Mouse (Mus musculus) monocyte, adult 2 months (primary cell): Measurements from ENCODE around the gene Dguok.
A peak's percentile ranks its signal among the peaks of the same experiment; 100 is the strongest.

ENCODE experiments used
- DNase-seq, 2 experiments: peaks; one replicate each; pipeline ENCODE4 v3.0.0; 2022; ENCODE audit warnings: low spot score in 2 of 2, low read depth in 1 of 2

The Dguok gene

DNA sequence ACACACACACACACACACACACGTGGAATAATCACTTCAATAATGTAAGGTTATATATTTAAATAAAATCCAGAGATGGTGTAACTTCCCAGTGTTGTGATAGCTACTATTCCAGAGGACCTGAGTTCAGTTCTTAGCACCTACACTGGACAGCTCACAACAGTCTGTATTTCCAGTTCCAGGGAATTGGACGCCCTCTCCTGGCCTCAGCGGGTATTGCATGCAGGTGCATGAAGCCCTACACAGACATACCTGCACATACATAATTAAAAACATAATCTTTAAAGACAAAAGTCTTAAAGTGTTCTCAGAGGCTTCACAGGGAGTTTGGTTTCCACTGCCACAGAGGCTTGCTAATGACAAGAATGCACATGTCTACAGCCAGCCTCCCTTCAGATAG is 6.3 kb downstream of the Dguok start:
- DNase-seq, result no peak

DNA sequence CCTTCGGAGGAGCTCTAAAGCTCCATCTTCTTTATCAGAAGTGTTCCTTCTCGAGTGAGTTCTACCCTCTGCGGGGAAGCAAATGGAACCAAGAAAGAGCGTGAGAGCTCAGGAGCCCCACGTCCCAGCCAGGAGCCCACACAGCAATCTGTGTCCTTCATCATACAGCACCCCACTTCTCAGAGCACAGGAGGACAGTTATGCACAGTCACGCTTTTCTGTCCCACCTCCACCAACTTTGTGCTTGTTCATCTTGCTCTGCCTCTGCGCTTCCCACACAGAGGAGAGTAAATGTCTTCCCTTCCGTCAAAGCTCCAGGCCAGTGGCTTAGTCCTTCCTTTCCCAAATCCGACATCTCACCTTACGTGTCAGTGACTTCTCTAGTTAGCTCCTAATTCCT is 7.7 kb downstream of the Dguok start:
- no peak for DNase-seq

DNA sequence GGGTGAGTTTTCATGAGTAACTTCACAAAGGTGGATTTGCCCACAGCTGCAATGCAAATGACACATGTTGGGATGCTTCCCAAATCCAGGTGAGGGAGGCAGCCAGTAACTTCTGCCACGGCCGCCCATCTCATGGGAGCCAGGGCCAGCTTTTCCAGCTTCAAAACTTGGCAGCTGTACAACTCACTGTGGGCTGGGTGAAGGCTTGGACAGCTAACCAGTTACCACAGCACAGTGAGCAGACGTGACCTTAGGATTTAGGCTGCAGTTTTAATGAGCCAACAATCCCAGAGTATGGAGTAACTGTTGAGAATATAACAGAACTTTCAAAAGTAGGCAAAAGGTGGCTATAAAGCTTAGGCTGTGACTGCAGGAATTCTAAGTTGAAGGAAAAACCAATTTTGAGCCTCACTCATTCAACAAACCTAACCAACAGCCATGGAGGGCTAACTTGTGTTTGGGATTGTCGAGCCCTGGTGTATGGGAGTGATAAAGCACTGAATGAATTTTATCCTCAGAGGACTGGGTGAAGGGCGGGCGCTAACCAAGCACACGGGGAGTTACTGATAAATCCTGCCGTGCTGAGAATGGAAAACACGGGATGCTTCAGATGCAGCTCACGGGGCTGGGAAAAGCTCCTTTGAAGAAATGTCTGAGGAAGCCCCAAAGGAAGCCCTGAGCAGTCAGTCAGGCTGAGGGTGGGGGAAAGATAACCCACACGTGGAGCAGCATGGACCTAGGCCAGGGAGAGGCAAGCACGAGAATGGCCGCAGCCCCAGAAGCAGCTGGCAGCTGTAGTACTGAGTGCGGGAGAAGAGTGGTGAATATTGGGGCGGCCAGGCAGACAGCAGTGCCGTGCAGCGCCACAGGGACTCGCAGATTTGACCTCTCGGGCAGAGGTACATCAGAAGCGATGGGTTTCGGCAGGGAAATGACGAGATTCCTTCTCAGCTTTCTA is 9.7 kb downstream of the Dguok start:
- no peak for DNase-seq

DNA sequence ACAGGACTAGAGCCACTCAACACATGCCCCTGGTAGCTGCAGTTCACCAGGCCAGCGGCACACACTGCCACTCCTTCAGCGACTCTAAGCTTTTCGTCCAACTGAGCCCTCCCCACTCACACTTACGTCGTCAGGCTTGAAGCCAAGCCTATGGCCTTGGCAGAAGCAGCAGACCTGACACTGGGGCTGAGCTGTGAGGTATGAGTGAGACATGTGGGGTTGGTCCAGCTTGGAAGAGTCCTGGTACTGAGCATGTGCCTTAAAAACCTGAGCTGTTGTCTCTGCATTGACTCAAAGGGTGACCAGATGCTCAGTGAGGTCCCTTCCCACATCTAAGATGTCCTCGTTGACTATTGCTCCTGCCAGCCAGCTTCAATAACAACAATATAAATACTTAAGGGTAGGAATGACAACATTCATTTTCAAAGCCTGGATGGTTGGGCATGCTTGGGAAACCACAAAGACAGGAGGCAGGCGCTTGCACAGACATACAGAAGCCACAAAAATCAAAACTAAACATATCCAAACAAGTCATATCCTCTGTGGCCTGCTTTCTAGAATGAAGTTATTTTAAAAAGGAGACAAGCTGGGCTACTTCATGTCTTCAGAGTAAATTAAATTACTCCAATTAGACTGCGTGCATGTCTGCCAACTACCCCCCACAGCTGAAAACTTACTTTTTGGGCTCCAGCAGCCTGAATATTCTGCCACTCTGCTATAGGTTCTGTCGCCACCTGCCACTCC is 10.6 kb downstream of the Dguok start:
- no peak for DNase-seq

DNA sequence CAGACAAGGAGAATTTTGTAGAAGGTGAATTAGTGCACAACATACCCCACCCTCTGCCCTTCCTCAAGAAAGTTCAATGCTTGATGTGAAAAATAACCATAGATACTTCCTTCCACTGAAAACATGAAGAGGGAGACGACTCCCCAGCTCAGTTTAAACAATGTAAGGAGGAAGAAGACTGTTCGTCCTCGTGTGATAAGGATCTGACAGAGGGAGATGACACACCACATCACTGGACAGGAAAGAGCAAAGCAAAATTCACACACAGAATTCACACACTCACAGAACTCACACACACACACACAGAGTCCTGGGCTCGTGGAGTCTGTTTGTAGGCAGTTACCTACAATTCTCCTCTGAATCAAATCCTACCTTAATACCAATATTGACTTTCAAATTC is 16.1 kb downstream of the Dguok start:
- DNase-seq, result no peak

DNA sequence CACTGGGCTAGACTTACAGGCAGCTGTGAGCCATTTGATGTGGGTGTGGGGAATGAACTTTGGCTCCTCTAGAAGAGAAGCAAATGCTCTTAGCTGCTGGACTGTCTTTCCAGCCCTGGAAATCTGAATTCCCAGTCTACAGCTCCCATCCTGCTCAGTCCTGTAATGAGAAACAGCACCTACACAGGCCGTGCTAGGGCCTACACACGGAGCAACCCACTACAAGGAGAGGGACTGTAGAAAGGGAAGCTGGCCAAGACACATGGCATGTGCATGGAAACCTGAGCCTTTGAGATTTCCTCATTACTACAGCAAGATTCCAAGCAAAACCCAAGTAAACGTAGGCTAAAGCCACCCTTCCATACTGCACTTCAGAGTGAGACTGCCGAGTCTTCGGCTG is 18.6 kb downstream of the Dguok start:
- no peak for DNase-seq

DNA sequence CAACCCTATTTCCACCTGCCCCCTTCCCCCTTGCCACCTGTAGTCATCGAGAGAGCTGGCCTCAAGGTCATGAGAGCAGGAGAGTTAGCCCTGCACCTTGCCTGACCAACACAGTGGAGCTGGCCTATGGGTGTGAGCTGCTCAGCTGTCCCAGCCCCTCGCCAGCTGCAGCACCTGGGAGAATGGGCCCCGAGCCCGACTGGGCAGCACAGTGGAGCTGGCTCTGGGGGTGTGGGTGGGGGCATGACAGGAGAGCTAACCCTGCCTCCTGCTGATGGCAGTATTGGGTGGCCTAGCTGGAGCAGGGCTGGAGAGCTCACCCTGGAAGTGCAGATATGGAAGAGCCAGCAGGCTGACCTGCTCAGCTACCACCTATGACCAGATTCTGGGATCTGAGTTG is 19.5 kb downstream of the Dguok start:
- no peak for DNase-seq

DNA sequence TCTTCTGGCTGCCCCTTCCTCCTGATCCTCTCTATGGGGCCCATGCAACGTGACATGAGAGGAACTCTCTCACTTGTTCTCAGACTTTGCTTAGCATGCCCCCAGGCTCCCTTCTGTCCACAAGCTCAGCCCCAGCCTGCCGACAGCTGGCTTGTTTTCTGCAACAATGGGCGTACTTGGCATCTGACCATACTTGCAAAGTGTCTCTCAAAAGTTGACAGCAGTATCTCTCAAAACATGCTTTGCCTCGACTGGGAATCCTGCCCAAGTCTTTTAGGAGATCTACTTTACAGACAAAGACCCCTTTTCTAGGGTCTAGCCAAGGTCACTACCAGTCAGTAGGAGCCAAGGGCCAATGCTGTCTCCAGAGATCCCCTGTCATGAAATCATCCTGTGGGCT is 20.9 kb downstream of the Dguok start:
- DNase-seq, result no peak

DNA sequence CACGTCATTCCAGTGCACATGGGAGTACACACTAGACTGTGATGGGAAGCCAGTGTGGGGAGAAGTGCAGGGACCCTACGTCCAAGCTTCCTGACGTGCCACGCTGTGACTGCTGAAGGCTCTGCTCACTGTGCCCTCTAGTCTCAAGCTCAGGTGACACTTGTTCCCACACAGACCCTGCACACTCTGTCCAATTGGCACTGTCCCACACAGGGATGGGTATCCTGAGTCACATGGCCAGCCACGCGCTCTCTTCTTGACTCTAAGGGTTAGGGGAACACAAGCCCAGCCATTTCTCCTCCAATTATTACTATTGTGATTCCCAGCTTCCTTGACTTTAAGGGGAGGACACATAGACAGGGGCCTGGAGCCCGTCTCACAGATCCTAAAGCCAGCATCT is 23.0 kb downstream of the Dguok start:
- no peak for DNase-seq

DNA sequence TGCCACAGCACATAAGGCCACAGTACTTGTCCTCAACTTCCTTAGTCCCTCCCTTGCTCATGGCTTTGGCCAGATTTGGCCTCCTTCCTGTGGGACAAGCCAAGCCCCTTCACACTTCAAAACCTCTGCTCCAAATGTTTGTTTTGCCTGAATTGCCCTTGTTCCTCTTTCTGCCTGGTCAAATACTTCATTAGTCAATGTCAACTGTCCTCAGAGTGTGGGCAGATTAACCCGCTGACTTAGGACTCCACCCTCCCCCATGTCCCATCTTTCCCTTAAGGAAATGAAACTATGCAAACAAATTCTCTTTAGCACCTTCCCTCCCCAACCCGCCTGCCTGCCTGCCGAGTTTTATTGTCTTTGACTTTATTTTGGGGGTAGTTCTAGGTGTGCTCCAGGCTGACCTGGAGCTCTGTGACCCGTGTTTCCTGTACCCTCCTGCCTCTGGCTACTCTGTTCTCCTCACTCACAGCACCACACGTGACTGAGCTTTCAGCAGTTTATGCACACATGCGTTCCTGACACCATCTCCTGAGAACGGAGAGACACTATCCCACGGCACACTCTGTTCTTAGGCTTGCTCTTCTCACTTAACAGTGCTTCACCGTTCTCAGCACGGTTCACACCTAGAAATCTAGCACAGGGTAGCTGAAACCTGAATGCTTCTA is 24.2 kb downstream of the Dguok start:
- peak; percentile 48 to 60 for DNase-seq

DNA sequence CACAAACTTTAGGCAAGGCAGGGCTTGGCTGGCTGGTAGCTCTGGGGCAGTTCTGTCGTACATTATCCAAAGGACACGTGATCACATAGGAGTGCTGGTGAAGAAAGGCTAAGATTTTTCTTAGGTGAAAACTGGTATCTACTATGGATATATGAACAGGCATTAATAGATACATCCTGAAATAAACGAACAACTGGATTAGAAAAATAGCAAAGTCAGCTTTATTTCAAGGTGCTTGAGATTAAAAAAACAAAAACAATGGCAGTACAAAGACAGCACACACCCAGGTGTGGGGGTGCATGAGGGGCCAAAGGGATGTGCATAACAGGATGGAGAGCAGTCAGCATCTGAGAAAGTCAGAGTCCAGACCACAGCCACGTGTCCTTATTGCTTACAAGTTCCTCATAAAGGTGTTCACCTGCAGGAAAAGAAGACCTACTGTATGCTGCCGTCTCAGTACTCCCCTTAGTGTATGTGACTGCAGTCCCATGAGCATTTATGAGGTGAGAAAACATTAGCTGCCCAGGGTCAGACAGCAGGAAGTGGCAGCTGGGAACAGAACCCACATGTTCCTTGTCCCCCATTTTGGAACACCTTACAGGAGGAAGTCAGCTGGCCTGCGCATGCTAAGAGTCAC is 26.6 kb downstream of the Dguok start:
- DNase-seq, result no peak

DNA sequence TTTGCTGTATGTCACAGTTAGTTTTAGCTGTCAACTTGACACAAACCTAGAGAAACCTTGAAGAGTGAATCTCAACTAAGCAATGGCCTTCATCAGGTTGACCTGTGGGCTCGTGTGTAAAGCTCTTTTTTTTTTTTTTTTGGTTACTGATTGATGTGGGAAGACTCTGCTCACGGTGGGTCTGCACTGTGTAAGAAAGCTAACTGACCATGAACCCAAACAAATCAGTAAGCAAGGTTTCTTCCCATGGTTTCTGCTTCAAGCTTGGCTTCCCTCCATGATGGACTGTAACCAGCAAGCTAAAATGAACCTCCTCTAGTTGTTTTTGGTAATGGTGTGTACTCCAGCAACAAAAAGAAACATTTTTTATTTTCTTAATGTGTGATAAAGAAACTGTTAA is 27.6 kb downstream of the Dguok start:
- no peak for DNase-seq

DNA sequence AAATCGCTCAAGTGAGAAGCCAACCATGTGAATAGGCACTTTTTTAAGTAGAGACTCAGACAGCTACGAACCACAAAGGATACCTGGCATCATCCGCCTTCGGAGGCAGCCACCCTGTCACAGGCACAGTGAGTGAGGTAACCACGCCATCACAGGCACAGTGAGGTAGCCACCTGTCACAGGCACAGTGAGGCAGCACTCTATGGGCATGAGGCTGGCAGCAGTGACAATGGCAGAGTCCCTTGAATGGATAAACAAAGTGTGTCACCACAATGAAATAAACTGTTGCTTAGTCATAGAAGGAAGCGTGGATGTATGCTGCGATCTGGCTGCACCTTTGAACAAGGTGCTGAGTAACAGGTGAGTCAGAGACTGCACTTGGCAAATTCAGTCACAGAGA is 28.1 kb downstream of the Dguok start:
- no peak for DNase-seq

DNA sequence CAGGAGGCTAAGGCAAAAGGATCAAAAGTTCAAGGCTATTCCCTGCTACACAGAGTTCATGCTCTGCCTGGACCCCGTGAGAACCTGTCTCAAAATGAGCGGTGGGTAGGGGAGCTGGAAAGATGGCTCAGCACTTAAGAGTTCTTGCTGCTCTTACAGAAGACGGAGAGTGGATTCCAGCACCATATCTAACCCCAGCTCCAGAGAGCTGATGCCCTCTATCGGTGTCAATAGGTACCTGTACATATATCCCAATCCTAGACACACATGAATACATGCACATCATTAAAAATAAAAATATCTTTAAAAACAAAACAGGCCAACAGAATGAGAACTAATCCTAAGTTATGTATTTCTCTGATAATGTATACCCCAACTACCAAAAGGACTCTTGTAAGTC is 28.6 kb downstream of the Dguok start:
- DNase-seq, result no peak

DNA sequence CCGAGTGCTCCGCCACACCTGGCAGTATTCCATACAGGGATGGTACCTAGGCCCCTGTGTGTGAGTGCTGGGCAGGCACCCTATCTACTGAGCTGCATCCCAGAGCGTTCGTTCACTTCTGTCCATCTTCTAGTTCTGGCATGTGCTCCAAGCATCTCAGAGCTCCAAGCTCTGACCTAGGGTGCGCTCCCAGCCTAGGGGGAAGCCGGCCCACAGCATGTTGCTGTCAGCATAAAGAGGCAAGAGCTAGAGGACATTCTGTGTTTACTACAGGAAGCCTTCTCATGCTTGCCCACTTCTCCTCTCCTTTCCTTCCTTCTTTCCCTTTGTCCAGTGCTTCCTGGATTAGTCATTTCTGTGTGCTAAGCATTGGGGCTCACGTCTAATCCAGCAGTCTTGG is 31.3 kb downstream of the Dguok start:
- no peak for DNase-seq

DNA sequence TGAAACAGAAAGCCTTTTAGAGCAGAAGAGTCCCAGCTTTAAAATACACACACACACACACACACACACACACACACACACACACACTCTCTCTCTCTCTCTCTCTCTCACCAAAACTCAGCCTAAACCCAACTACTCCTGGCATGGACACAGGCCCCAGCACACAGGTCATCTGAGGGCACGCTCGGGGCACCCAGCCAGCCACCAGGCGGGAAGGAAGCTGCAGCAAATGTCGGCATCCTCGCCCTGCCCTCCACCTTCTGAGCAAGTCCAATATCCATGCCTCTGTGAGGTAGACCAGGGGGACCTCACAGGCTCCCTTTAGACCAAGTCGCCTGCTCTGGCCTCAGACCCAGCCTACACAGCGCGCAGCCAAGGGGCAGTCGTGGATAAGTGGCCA is 33.5 kb downstream of the Dguok start:
- DNase-seq, result no peak

DNA sequence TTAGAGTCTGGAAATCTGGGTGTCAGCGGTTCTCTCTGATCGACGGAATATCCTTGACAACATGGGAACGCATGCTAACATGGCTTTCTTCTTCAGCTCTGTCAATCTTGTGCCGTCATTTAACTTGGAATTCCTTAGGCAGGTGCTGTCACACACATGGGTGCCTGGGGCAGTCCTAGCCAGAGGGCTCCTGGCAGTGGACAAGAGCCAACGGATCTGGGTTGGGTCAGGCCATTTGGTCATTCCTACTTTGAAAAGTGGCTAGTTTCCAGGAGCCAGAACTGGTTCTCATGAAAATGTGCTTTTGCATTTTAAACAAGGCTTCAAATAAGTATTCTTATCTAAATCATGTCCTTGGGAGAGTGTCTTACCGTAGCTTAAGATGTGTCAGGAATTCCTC is 35.0 kb downstream of the Dguok start:
- no peak for DNase-seq

DNA sequence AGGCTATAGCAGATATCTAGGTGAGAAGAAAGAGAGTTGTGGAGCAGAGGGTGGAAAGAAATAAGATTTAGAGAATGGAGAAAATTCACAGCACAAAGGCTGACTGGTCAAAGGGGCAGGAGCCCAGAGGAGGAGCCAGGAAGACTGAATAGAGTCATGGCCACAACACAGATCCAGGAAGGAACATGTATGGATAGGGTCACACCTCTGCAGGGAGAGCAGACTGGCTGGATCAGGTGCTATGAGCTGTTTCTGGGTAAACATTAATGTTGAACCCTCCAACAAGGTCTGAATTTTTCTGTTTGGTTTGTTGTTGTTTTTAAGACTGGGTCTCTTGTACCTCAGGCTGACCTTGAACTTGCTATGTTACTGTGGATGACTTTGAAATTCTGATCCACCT is 42.8 kb downstream of the Dguok start:
- DNase-seq, result no peak

DNA sequence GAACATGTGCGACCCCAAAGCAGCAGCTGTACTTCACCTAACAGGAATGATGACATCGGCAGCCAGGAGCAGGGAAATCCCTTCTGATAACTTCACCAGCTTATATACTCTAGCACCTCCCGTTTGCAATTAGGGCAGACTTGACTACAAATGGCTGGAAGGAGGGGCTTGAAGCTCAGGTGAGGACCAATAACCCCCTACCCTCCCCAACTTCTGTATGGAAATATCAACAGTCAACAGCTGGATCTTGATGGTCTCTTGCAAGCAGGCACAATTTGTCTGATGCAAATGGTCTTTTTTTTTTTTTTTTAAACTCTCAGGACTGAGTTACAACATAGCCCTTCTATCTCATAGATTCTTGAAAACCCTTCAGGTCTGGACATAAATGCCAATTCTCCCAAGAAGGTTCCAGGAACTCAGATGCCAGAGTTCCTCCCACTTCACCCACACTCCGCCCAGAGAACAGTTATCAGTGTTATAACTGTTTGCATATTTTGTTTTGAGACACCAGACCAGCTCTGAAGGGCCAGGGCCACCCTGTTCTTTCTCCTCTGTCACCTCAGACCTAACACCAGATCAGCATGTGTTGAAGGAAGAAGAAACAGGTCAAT is 47.6 kb downstream of the Dguok start, which contains the start of gene Tet3:
Gene Tet3, minus strand, starts transcription at position 51 of the 611 bp plus-strand sequence.
- DNase-seq, result no peak

DNA sequence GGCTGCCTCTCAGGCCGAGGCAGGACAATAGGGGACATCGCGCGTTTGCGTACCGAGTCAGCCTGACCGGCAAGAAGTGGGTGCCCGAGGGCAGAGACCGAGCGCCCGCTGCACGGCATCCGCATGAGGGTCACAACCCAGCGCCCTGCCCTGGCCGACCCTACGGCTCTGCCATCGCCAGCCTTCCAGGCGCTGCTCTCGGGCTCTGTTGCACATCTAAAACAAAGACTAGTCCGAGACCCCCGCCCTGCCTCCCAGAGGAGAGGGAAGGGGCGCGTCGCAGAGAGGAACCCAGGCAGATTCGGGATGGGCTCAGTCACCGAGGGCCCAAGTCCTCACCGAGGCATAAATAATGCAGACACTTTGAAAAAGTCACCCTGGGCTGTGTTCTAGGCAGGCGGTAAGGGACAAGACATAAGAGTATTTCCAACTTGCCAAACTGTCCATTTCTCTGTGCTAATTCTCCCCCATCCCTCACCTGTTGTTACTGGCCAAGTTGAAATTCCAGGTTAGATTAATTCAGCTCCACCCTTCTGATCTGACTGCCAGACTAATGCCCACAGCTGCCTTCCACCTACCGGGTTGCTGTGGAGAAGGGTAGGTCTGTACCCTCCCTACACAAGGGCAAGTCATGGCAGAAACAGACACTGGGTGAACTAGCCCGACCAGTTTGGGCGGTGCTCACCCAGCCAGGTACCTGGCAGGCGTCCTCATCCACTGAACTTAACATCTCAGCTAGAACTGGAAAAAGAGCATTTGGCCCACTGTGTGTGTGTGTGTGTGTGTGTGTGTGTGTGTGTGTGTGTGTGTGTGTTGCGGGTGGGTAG is 49.6 kb downstream of the Dguok start:
- DNase-seq, result no peak
